Mouse (Mus musculus): ENCODE data around the gene Prpf8.
"Not testable (repeated sequence)": the region's sequence is repeated elsewhere in the genome, so short reads cannot be mapped to it uniquely, and the experiment has no call there.

The Prpf8 gene

DNA sequence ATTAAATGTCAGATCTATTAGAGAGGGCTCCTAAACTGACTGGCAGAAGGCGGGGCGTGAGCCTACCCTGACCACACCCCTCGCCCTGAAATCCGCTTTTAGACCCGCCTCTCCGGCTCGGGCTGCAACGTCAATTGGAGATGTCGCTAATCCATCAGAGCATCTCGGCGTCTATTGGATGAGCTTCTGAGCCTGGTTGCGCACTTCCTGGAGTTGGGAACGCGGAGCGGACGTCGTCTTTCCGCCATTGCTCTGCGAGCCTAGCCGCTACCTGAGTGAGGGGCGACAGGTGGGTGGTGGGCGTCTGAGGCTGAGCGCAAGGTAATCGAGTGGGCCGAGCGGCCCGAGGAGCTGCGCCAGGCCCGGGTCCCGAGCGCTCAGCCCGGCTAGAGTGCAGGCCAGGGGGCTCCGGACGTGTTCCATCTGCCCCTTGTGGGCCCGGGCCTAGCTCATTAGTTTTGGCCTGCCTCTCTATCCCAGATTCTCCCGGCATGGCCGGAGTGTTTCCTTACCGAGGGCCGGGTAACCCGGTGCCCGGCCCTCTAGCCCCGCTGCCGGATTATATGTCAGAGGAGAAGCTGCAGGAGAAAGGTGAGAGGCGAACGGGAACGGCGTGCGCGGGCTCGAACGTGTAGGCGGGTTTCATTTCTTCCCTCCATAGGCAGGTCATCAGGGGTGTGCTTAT lies at the start of gene Prpf8:
Gene Prpf8, plus strand, starts transcription at position 216 of the 685 bp plus-strand sequence.
- peak; percentile 98 for DNase-seq

- peak in 1 of 2 experiments; percentile 32 for DNase-seq
Measured at GRCm38 (mm10) chr11:75438194-75438593, 48.4 kb upstream of the Prpf8 start.

- no peak for DNase-seq
Measured at GRCm38 (mm10) chr11:75438804-75439203, 47.8 kb upstream of the Prpf8 start.

DNA sequence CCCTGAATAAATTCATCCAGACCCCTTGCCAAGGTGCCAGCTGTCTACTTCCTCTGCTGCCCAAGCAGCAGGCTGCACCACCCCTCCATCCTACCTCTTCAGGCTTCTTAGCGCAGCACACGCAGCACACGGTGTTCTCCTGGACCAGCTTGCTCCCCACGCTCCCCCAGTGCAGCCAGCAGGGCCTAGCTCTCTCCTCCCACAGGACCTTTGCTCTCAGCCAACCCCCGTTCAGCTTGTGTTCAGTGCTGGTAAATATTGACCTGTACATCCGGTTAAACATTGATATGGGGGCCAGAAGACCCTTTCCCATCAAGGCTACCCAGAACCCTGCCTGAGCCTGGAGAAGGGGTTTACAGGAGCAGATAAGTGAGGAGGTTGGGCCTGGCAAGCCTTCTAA lies 47.3 kb upstream of the Prpf8 start, which contains the start of gene Serpinf2:
Gene Serpinf2, minus strand, starts transcription at position 229 of the 400 bp plus-strand sequence.
- DNase-seq, result no peak

DNA sequence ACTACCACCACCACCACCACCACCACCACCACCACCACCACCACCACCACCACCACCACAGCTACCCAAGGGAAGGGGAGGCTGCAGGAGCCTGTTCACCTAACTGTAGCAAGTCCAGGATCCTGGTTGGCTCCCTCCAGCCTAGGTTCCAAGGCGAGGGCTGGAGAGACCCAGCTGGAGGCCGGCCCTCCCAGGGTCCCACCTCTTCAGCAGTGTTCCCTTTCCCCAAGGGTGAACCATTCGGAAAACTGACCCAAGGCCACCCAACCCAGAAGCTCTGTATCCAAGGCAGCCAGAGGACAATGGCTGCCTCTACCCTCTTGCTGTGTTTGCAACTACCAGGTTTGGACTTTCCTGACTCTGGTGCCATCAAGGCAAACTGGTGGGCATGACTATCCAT lies 46.7 kb upstream of the Prpf8 start:
- DNase-seq, result no peak

GRCm38 (mm10) chr11:75441034-75441433 lies 45.6 kb upstream of the Prpf8 start:
- DNase-seq, result no peak

- no peak for DNase-seq
Measured at GRCm38 (mm10) chr11:75441601-75442000, 45.0 kb upstream of the Prpf8 start.

DNA sequence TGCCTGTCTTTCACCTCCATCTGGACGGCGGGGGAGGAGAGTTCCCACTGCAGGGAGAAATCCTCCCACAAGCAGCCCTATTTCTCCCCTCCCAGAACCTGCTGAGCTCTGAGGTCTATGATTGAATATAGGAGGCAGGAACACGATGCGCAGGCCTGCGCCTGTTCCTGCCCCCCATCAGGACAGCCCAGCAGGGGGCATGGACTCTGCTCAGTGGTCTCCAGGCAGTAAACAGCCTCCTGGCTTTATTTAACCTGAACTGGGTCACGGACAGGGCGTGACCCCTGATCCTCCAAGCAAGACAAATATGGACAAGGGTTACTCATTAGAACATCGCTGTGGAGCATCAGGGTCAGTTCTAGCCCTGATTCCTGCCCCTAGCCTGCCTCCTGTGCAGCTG lies 42.9 kb upstream of the Prpf8 start:
- DNase-seq, result no peak

DNA sequence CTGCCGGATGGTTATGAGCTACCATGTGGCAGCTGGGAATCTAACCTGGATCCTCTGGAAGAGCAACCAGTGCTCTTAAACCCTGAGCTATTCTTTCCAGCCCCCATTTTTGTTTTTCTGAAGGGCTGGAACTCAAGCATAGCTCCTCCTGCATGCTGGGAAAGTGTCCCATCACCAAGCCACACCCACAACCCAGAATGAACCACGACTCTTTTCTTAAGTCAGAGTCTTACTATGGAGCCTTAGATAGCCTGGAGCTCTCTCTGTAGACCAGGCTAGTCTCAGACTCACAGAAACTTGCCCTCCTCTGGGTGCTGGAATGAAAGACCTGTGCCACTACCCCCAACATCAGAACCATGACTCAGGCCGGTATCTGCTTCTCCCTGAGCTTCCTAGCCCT lies 38.0 kb upstream of the Prpf8 start:
- no peak for DNase-seq

GRCm38 (mm10) chr11:75449695-75450094 lies 36.9 kb upstream of the Prpf8 start:
- no peak for DNase-seq

- DNase-seq, result peak in 1 of 2 experiments; percentile 45
Measured at GRCm38 (mm10) chr11:75450304-75450908, 36.2 kb upstream of the Prpf8 start.

- DNase-seq, result no peak
Measured at GRCm38 (mm10) chr11:75450936-75451335, 35.7 kb upstream of the Prpf8 start.

- DNase-seq, result no peak
Measured at GRCm38 (mm10) chr11:75452081-75452480, 34.5 kb upstream of the Prpf8 start.

DNA sequence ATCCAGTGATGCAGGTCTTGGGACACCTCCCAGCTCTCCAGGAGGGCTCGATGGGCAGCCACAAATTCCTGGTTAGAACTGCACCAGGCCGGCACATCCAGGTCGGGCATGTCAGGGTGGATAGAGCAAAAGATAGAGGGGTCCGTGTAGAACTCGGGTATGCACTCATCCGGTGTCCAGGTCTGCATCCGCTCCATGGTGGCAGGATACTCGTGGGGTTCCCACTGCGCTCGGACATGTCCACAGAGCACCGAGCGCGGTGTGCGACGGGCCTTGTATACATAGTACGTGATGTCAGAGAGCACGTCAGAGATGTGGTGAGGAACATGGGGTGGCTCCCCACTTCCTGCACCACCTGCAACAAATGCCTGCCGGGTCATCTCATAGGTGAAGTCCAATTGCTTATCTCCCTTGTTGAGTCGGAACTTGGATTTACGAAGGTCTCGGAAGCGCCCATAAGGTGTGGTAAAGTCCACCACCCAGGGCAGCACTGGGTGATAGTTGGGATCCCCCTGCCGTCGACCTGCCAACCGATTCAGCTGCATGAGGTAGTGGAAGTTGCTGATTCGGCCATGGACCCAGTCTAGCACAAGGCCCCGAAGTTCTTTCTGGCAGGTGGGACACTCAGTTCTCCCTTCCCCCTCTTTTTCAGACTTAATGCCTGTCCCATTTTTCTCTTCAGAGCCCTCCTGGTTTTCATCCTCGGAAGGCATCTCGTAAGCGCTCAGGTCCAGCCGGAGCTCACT lies 33.6 kb upstream of the Prpf8 start:
- no peak for DNase-seq

- peak; percentile 92 for DNase-seq
Measured at GRCm38 (mm10) chr11:75453991-75454930, 32.4 kb upstream of the Prpf8 start, which contains the start of gene Wdr81. Wdr81 (minus strand) TSS chr11:75454717.

DNA sequence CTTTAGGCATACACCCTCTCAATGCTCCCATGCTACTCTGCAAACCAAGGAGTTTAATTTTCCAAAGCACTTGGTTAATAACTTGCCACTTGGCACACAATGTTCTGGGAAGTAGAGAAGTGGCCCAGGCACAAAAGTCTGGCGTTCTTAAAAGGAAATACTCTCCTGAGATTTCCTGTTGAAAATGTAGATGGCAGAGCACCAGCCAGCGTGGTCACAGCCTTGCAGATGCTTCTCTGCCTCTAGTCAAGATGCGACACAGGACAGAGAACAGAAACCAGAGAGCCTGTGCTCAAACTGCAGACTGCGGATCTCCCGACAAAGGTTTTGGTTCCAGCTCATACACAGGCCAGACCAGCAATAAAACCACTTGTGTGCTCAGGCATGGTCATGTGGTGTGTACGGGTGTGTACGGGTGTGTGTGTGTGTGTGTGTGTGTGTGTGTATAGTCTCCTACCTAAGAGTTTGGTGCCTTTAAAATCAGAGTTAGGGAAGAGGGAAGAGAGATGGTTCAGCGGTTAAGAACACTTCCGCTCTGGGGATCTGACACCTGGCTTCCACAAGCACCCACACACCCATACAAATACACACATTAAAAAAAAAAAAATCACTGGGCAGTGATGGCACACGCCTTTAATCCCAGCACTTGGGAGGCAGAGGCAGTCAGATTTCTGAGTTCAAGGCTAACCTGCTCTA lies 31.4 kb upstream of the Prpf8 start:
- DNase-seq, result peak; percentile 52 to 69

- not testable (repeated sequence) for DNase-seq
Measured at GRCm38 (mm10) chr11:75455971-75456370, 30.6 kb upstream of the Prpf8 start.

- peak in 1 of 2 experiments; percentile 46 for DNase-seq
Measured at GRCm38 (mm10) chr11:75456440-75456871, 30.2 kb upstream of the Prpf8 start.

GRCm38 (mm10) chr11:75458169-75458568 lies 28.4 kb upstream of the Prpf8 start:
- DNase-seq, result no peak

GRCm38 (mm10) chr11:75458628-75459041 lies 28.0 kb upstream of the Prpf8 start:
- DNase-seq, result peak in 1 of 2 experiments; percentile 46

GRCm38 (mm10) chr11:75459141-75459711 lies 27.4 kb upstream of the Prpf8 start:
- no peak for DNase-seq

Data from lung, adult 18-20 months (tissue).